Mouse (Mus musculus) T-helper 17 cell (primary cell): Measurements from ENCODE around the gene Zfp526.

ENCODE experiments used
- in situ Hi-C, 2 experiments: fragments of 300-600 bp; cut with MboI, MseI; formaldehyde crosslinking; loops; 1 replicate in 1 of 2; 2 replicates in 1 of 2; pipeline ENCODE4 v1.15.1; 2025; ENCODE audit warnings: high pct_unique_total_duplicates in 2 of 2

The Zfp526 gene

GRCm38 (mm10) chr7:25265743-25266142, 44.5 kb downstream of the Zfp526 start:
- in situ Hi-C loops = loop anchor here in 1 of 2 experiments (25.0 kb wide), 1 partner anchor 1972 kb away; the partner anchor contains the start of genes Coq8b and Itpkc

- in situ Hi-C loops = loop anchor here in 1 of 2 experiments (25.0 kb wide), 1 partner anchor 1971 kb away; the partner anchor contains the start of genes Coq8b and Itpkc
These were observed 45.1 kb downstream of the Zfp526 start for GRCm38 (mm10) chr7:25266180-25266962.

GRCm38 (mm10) chr7:25267301-25267750, 46.1 kb downstream of the Zfp526 start, which contains the start of gene Cic:
TSS of gene Cic (plus strand) at chr7:25267704.
- in situ Hi-C loops = loop anchor here in 1 of 2 experiments (25.0 kb wide), 1 partner anchor 1970 kb away; the partner anchor contains the start of genes Coq8b and Itpkc

GRCm38 (mm10) chr7:25267751-25268463, 46.7 kb downstream of the Zfp526 start:
- in situ Hi-C loops = loop anchor here in 1 of 2 experiments (25.0 kb wide), 1 partner anchor 1969 kb away; the partner anchor contains the start of genes Coq8b and Itpkc

- in situ Hi-C loops = loop anchor here in 1 of 2 experiments (25.0 kb wide), 1 partner anchor 1969 kb away; the partner anchor contains the start of genes Coq8b and Itpkc
These were observed 47.4 kb downstream of the Zfp526 start for GRCm38 (mm10) chr7:25268588-25268987.

- in situ Hi-C loops = loop anchor here in 1 of 2 experiments (25.0 kb wide), 1 partner anchor 1968 kb away; the partner anchor contains the start of genes Coq8b and Itpkc
These were observed 47.8 kb downstream of the Zfp526 start for GRCm38 (mm10) chr7:25269029-25269428.

GRCm38 (mm10) chr7:25269545-25270271, 48.5 kb downstream of the Zfp526 start:
- in situ Hi-C loops = loop anchor here (5.0 to 25.0 kb wide), 3 partner anchors 45 to 1968 kb away; partner anchors contain the start of genes Coq8b (in 1 of the 2), Dedd2 (in 1 of the 2), Itpkc (in 1 of the 2) and Zfp526 (in 1 of the 2)

- in situ Hi-C loops = loop anchor here (5.0 to 25.0 kb wide), 3 partner anchors 46 to 1966 kb away; partner anchors contain the start of genes Coq8b (in 1 of the 2), Dedd2 (in 1 of the 2), Itpkc (in 1 of the 2) and Zfp526 (in 1 of the 2)
These were observed 49.7 kb downstream of the Zfp526 start for GRCm38 (mm10) chr7:25270652-25271633.

GRCm38 (mm10) chr7:25271651-25272444, 50.6 kb downstream of the Zfp526 start:
- in situ Hi-C loops = loop anchor here (5.0 to 25.0 kb wide), 3 partner anchors 47 to 1965 kb away; partner anchors contain the start of genes Coq8b (in 1 of the 2), Dedd2 (in 1 of the 2), Itpkc (in 1 of the 2) and Zfp526 (in 1 of the 2)

- in situ Hi-C loops = loop anchor here (5.0 to 25.0 kb wide), 3 partner anchors 48 to 1965 kb away; partner anchors contain the start of genes Coq8b (in 1 of the 2), Dedd2 (in 1 of the 2), Itpkc (in 1 of the 2) and Zfp526 (in 1 of the 2)
These were observed 51.4 kb downstream of the Zfp526 start for GRCm38 (mm10) chr7:25272445-25273258.

- in situ Hi-C loops = loop anchor here (5.0 to 25.0 kb wide), 3 partner anchors 49 to 1964 kb away; partner anchors contain the start of genes Coq8b (in 1 of the 2), Dedd2 (in 1 of the 2), Itpkc (in 1 of the 2) and Zfp526 (in 1 of the 2)
These were observed 52.3 kb downstream of the Zfp526 start for GRCm38 (mm10) chr7:25273259-25274241.

- in situ Hi-C loops = loop anchor here (5.0 to 25.0 kb wide), 3 partner anchors 50 to 1963 kb away; partner anchors contain the start of genes Coq8b (in 1 of the 2), Dedd2 (in 1 of the 2), Itpkc (in 1 of the 2) and Zfp526 (in 1 of the 2)
These were observed 53.3 kb downstream of the Zfp526 start for GRCm38 (mm10) chr7:25274571-25274970.

- in situ Hi-C loops = loop anchor here (5.0 to 25.0 kb wide), 3 partner anchors 50 to 1962 kb away; partner anchors contain the start of genes Coq8b (in 1 of the 2), Dedd2 (in 1 of the 2), Itpkc (in 1 of the 2) and Zfp526 (in 1 of the 2)
These were observed 53.8 kb downstream of the Zfp526 start for GRCm38 (mm10) chr7:25274996-25275395.

- in situ Hi-C loops = loop anchor here in 1 of 2 experiments (5.0 to 10.0 kb wide), 2 partner anchors 51 to 143 kb away; partner anchors contain the start of genes Dedd2 and Zfp526
These were observed 54.5 kb downstream of the Zfp526 start for GRCm38 (mm10) chr7:25275555-25276298.
